Mouse (Mus musculus) frontal cortex, adult 2 months (tissue): ENCODE results near the gene Lrch1. TPM values are rescaled to one million over a fixed set of nuclear protein-coding genes. Genes with fewer than 3 reads are reported as not detected.

ENCODE experiments used
- DNase-seq, 2 experiments: peaks; one replicate each; pipeline ENCODE4 v3.0.0; 2022; ENCODE audit warnings: low spot score in 1 of 2; ENCODE audit errors: extremely low spot score in 1 of 2
- polyA plus RNA-seq: library from polyadenylated mRNA; depleted of rRNA; stranded (reverse); fragments of >200 nt; gene quantifications from 2 replicates; pipeline ENCODE4 v1.2.3, GENCODE M21; 2012

The Lrch1 gene
- polyA plus RNA-seq, 1 experiment, result 16.1 TPM

DNA sequence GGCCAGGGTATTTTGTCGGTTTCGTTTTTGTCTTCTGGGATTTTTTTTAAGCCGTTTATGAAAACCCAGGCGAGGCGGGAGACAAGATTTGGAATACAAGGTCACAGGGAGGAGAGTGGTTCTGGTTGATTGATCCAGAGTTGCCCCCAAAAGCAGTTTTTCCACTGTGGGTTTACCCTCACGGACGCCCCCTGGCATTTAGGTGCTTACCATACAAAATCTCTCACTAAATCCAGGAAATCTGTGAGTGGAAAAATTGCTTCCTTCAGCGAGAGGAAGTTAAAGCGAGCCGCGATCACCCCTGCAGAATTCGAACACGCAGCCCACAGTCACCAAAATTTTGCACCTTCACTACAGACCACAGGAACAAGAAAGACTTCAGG, 329 bp upstream of the Lrch1 start:
- DNase-seq, result no peak

DNA sequence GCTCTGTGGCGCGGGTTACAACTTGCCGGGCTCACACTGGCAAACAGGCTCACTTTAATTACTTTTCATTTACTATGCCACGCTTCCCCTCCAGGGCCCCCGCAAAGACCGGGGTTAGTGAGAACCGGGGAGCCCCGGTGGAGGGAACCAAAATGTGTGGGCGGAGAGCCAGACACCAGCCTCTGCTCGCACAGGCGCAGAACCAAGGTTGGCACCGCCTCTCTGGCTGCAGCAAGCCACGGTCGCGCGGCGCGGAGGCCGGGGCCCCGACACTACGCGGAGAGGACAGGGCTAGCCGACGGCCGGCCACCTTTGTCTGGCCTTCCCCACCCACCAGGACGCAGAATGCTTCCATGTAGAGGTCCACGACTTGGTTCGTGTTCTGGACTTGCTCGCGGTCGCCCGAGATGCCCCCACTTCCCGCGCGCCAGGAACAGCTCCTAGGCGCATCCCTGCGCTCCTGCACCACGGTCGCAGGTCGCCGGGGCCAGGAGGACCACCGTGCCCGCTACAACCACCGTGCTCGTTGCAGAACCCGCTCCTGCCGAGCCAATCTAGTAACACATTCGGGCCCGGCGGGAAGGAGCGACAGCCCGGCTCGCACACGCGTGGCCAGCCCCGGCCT, 813 bp downstream of the Lrch1 start:
- DNase-seq, result peak; percentile 53 to 87

GRCm38 (mm10) chr14:74946321-74946750, 1.3 kb downstream of the Lrch1 start:
- no peak for DNase-seq

DNA sequence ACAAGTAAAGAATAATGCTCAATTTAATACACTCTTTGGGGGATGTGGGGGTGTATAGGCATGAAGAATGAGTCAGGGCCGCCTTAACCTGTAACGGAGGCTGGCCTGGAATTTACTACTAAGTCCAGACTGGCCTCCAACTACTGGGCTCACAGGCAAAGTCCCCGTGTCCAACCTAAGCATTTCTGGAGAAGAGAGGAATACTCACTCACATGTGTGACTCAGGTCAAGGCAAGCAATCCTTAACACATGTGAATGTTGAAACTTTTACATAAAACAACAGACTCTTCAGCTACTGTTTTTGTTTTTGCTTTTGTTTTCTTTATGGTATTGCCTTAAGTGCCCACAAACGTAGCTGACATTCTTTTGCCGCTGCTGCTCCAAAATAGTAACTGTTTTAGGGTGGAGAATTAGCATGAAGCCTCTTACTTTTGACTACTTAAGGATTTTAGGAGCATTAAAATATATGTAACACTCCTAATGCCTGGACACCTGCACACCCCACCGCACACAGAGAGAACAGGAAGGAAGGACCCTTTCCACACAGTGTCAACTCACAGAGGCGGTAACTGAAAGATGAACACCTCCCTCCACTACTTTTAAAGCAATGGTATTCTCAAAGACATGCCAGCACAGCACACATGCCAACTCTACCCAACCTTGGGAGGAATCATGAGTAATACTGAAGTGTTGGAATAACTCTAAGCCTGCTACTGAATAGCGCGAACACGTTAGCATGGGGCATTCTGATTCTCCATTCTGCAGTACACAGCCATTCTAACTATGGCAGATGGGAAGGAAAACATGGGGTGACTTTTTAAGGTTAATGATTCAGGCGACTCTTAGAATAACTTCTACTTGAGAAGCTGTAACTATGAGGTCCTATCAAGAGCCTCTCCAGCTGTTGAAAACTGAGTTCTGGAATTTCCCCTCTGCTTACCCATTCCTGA, 2.1 kb downstream of the Lrch1 start:
- peak in 1 of 2 experiments; percentile 42 for DNase-seq

GRCm38 (mm10) chr14:74944128-74944755, 3.4 kb downstream of the Lrch1 start:
- DNase-seq, result no peak

DNA sequence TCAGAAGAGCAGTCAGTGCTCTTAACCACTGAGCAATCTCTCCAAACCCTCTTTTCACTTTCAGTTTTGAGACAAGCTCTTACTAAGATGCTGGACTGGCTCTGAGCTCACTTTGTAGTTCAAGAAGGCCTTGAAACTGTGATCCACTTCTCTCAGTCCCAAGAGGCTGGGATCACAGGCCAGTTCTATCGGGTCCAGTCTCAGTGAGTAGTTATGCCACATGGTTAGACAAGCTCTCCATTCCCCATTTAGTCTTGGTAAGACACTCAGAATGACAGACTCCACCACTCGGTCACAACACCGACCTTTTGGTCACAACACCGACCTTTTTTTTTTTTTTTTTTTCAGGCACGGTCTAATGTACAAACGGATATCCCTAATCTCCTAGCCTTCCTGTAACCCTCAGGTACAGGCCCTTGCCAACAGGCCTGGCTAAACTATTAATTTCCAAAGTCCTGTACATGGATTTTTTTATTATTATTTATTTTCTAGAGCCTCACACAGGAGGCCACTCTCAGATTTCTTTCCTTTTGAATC, 4.0 kb downstream of the Lrch1 start:
- no peak for DNase-seq

DNA sequence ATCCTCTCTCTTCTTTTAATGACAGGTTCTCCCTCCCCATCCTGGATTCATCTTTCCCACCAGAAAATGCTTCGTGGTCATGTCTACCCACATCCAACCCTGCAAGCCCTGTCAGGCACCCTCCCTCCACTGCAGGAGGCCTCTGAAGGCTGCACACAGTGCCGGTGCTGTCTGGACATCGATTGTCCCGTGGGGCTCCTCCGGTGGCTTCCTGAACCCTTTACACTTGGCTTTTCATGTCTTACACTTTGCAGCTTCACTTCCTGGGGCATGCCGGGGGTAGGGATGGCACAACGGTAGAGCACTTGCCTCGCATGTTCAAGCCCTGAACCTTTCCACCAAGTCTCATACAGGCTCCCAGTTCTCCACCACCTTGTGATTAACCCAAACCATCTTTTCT, 4.7 kb downstream of the Lrch1 start:
- DNase-seq, result no peak

- DNase-seq, result no peak
Observed at GRCm38 (mm10) chr14:74941591-74941990, 6.1 kb downstream of the Lrch1 start.

GRCm38 (mm10) chr14:74940741-74941140, 6.9 kb downstream of the Lrch1 start:
- no peak for DNase-seq

DNA sequence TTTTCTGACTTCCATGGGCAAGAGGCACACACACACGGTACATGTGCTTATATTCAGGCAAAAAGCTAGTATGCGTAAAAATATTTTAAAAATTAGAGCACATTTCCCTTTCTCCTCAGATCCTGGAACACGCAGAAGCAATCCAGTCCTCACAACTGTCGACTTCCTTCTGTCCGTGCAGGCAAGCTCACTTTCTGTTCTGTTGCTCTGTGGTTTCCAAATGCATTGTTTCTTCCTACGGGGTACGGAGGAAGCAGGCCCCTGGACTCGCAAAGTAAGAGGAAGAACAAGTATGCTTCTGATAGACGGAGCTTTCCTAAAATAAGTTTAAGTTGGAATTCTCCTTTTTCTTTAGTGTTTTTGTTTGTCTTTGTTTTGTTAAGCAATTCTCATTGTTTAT, 8.3 kb downstream of the Lrch1 start:
- DNase-seq, result no peak

DNA sequence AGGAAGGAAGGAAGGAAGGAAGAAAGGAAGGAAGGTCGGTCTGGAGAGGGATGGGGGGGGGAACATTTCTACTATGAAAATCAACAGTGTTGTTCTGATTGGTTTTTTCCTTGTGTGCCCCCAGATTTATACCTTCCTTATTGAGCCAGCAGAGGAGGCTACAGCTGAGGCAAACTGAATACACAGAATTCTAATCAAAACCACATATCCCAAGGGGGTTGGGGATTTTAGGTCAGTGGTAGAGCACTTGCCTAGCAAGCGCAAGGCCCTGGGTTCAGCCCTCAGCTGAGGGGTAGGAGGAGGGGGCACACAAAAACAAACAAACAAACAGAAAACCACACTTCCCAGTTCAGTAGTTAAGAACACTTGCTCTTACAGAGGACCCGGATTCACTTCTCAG, 8.8 kb downstream of the Lrch1 start:
- no peak for DNase-seq

- no peak for DNase-seq
Observed at GRCm38 (mm10) chr14:74936557-74937261, 11.0 kb downstream of the Lrch1 start.

- no peak for DNase-seq
Observed at GRCm38 (mm10) chr14:74935111-74935510, 12.6 kb downstream of the Lrch1 start.

GRCm38 (mm10) chr14:74933960-74934710, 13.5 kb downstream of the Lrch1 start:
- DNase-seq, result no peak

DNA sequence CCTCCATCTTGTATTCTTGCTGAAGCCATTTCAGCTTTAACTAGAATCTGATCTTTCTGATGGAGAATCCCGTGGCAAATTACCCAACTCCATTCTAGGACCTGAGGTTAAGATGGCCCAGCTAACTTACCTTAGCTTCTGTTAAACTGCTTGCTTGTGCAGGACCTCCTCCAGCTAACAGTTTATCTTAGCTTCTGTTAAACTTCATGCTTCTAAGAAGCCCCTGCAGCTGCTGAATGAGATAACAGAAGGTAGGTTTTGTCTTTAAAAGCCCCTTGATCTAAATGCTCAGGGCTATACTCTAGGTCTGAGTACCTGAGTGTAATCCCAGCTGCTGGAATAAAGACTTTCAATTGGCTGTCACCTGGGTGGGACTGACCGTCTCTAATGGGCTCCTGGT, 17.9 kb downstream of the Lrch1 start:
- no peak for DNase-seq

DNA sequence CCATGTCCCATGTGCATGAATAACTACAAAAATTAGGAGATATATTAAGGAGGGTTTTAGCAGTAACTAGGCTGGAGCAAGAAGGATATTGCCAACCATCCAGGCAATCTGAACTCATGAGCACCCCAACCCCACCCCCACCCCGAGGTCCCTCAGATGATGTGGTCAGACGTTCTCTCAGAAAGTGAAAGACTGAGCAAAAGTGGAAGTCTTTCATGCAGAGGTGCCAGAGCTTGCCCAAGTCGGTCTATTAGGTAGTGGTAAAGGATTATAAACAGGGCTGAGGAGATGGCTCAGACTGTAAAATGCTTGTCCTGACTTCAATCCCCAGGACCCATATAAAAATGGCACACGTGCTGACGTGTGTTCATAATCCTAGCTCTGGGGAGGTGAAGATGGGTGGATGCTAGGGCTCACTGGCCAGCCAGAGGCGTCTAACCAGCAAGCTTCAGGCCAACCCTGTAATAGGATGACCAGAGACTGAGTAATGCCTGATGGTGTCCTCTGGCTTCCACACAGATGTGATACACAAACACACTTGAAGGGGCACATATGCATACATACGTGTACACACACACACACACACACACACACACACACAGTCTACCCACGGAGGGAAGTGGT, 18.8 kb downstream of the Lrch1 start:
- DNase-seq, result no peak

DNA sequence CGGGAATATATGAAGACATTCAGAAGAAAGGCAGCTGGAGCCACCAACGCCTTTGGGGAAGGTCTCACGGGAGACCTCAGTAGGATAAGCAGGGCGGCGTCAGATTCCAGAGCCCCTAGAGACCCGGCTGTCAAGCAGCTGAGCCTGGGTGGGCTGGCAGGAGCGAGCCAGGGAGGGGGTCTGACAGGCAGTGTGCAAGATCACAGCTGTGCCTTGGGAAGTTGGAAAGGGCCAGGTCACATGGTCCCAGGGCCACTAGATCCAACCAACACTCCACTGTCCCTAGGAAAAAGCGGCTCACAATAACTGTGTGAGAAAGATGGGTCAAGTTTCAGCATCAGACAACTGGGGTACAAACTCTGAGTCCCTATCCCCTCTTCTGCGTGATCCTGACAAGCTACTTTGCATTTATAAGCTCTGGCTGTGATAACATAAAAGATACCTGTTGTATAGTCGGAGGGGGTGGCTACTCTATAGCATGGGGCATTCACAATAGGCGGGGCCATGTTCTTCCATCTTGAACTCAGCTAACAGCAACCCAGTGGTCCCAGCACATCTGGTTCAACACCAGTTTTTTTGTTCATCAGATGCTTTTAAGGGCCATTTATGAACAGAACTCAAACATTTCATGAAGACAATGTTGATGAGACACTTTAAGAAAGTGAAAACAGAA, 20.6 kb downstream of the Lrch1 start:
- no peak for DNase-seq

DNA sequence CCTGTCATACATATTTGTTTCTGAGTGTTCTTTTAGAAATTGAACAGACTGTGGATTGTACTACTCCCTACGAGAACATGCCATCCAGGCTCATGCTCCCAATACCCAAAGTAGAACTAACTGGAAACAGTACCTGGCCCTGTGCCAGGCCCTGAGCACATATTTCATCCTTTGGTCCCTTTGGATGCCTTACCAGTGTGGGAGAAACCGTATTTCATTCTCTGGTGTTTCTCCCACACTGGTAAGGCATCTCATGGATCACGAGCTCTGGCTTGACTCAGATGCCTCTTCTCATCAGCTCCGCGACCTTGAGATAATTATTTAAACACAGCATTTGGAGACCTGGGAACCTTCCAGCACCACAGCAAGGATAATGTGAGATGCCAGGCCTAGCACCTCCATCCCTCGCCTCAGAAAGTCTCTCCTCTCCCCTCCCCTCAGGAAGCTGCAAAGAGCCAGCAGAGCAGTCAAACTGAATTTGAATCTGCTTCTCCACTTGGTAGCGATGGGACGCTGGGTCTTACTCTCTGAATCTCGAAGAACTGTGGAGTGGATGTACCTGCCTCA, 21.6 kb downstream of the Lrch1 start:
- DNase-seq, result peak in 1 of 2 experiments; percentile 22

GRCm38 (mm10) chr14:74924521-74924920, 23.2 kb downstream of the Lrch1 start:
- no peak for DNase-seq
